Mouse (Mus musculus): ENCODE measurements around the gene Col11a2. TPM values are rescaled to one million over a fixed set of nuclear protein-coding genes. Genes with fewer than 3 reads are reported as not detected.
A peak's percentile ranks its signal among the peaks of the same experiment; 100 is the strongest.

The Col11a2 gene
- polyA plus RNA-seq, 1 experiment from 2014 or later, result 1.6 TPM

DNA sequence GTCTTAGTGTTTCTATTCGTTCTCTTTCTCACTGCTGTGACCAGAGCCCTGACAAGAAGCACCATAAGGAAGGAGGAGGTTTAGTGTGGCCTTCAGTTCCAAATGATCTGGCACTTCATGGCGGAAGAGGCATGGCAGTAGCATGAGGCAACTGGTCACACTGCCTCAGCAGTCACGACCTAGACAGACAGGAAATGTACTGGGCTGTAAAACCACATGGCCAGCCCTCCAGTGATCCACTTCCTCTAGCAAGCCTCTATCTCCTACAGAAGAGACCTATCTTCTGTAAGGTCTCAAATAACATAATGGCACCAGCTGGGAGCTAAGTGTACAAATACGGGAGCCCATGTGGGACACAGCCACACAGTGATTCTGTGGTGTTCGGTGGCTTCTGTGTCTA lies 32.9 kb downstream of the Col11a2 start:
- H3K27ac ChIP-seq, result no peak overlapping the region
- no peaks in the 10 kb centered on the region for H3K36me3 ChIP-seq (ENCODE audit: insufficient read depth, low read length)
- WGBS, result 60% methylated on average over 5 of the region's 5 CpGs
- no peak overlapping the region for H3K4me2 ChIP-seq (ENCODE audit: low read length)
- no peak overlapping the region for H3K4me3 ChIP-seq (replicated peaks; ENCODE audit: low read depth, low read length)
- ATAC-seq (replicated peaks; ENCODE audit: low FRiP score, low read depth) (no peak), DNase-seq (ENCODE audit: low spot score) (no peak)
- H3K9ac ChIP-seq (ENCODE audit: low read depth, low read length), result no peak overlapping the region
- H3K9me3 ChIP-seq (replicated peaks; ENCODE audit: low read length), result no peaks in the 10 kb centered on the region
- no peaks in the 10 kb centered on the region for H3K4me1 ChIP-seq (replicated peaks; ENCODE audit: insufficient read depth, low read length)
- no peak for TF ChIP-seq CTCF (IDR thresholded peaks at IDR 0.05; ENCODE audit: low read depth)
- no peaks in the 10 kb centered on the region; the same call in 1 of the 2 replicates for H3K27me3 ChIP-seq (ENCODE audit: insufficient read depth, low read length)

DNA sequence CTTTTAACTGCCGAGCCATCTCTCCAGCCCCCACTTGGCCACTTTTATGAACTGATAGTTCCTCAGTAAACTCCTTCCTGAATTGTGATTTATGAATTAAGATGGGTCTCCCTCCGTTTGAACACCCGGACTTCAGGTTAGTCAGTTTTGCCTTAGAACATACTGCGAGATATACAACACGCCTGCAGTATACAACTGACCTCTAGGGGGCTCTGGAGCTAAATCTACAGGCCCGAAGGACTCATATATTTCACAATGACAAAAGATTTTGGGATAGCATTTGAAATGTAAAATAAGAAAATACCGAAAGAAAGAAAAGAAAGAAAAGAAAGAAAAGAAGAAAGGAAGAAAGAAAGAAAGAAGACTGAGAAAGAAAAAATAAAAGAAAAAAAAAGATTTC lies 36.0 kb downstream of the Col11a2 start:
- ATAC-seq (replicated peaks; ENCODE audit: low FRiP score, low read depth) (no peak), DNase-seq (ENCODE audit: low spot score) (peak; percentile 60)
- Histone ChIP-seq H3K9me3 (replicated peaks; ENCODE audit: low read length) (no peaks in the 10 kb centered on the region), H3K4me2 (ENCODE audit: low read length) (no peak overlapping the region), H3K4me1 (replicated peaks; ENCODE audit: insufficient read depth, low read length) (no peaks in the 10 kb centered on the region), H3K27me3 (ENCODE audit: insufficient read depth, low read length) (no peaks in the 10 kb centered on the region; the same call in 1 of the 2 replicates), H3K27ac (no peak overlapping the region), H3K36me3 (ENCODE audit: insufficient read depth, low read length) (no peaks in the 10 kb centered on the region), H3K9ac (ENCODE audit: low read depth, low read length) (no peak overlapping the region), H3K4me3 (replicated peaks; ENCODE audit: low read depth, low read length) (no peak overlapping the region)
- TF ChIP-seq CTCF (IDR thresholded peaks at IDR 0.05; ENCODE audit: low read depth), result peak; percentile 70
- WGBS, result 46% methylated on average over 7 of the region's 7 CpGs

DNA sequence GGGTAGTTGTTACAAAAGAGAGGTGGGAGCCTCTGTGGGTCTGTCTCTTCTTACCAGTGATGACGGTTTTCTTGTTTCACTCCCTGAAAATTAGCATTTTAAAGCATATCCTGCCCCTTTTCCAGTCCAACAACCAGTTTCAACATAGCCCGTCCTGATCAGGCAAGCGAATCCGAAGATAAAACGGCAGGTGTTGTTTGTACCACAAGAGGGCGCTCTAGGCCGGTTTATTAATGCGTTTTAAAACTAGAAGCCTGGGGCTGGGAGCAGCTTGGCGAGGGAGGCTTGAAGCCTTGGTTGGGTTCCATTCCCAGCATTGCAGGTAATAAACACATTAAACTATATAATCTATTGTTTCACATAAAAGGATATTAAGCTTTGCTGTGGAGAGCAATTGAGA lies 38.3 kb downstream of the Col11a2 start:
- ATAC-seq (replicated peaks; ENCODE audit: low FRiP score, low read depth) (no peak), DNase-seq (ENCODE audit: low spot score) (peak; percentile 90)
- Histone ChIP-seq H3K4me3 (replicated peaks; ENCODE audit: low read depth, low read length) (no peak overlapping the region), H3K4me1 (replicated peaks; ENCODE audit: insufficient read depth, low read length) (no peaks in the 10 kb centered on the region), H3K27me3 (ENCODE audit: insufficient read depth, low read length) (no peaks in the 10 kb centered on the region; the same call in 1 of the 2 replicates), H3K36me3 (ENCODE audit: insufficient read depth, low read length) (no peaks in the 10 kb centered on the region), H3K27ac (no peak overlapping the region), H3K9ac (ENCODE audit: low read depth, low read length) (no peak overlapping the region), H3K9me3 (replicated peaks; ENCODE audit: low read length) (no peaks in the 10 kb centered on the region), H3K4me2 (ENCODE audit: low read length) (no peak overlapping the region)
- under 1% methylated on average over 9 of the region's 9 CpGs for WGBS
- TF ChIP-seq CTCF (IDR thresholded peaks at IDR 0.05; ENCODE audit: low read depth), result peak; percentile 86

DNA sequence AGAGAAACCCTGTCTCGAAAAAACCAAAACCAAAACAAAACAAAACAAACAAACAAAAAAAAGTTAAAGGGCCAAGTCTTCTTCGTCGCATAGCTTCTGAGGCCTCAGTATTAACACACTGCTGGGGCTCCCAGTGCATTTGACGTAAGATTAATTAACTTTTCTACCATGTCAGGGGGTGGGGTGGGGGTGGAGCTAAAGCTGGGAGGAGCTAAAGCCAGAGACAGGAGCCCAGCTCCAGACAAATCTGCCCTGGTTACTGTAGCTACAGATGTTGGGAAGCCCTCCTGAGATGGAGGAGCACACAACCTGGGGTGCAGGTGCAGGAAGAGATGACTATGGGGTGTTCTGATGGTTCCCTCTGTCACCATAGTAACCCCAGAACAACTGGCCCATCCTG lies 38.9 kb downstream of the Col11a2 start:
- H3K4me2 ChIP-seq (ENCODE audit: low read length), result no peak overlapping the region
- no peaks in the 10 kb centered on the region for H3K9me3 ChIP-seq (replicated peaks; ENCODE audit: low read length)
- no peak overlapping the region for H3K9ac ChIP-seq (ENCODE audit: low read depth, low read length)
- ATAC-seq (replicated peaks; ENCODE audit: low FRiP score, low read depth), result no peak
- no peak for DNase-seq (ENCODE audit: low spot score)
- WGBS, result 48% methylated on average over 4 of the region's 4 CpGs
- no peak overlapping the region for H3K27ac ChIP-seq
- no peaks in the 10 kb centered on the region for H3K4me1 ChIP-seq (replicated peaks; ENCODE audit: insufficient read depth, low read length)
- no peaks in the 10 kb centered on the region for H3K36me3 ChIP-seq (ENCODE audit: insufficient read depth, low read length)
- no peak for TF ChIP-seq CTCF (IDR thresholded peaks at IDR 0.05; ENCODE audit: low read depth)
- H3K27me3 ChIP-seq (ENCODE audit: insufficient read depth, low read length), result no peaks in the 10 kb centered on the region; the same call in 1 of the 2 replicates
- H3K4me3 ChIP-seq (replicated peaks; ENCODE audit: low read depth, low read length), result no peak overlapping the region

DNA sequence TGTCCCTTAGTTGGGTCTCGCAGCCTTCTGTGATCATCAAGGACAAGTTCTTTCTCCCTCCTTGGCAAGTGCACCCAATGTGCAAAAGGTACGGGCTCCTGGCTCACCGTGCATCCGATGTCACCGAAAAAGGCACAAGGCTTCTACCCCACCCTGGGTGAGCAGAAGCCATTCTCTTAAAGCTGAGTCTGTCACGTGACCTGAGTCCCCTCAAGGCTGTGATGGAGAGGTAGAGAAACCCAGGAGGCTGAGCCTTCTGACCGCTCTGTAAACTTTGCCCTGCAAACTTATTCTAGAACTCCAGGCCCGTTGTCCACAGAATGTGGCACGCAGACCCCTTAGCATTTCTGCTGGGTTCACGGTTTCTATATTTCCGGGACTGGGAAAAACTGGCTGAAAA lies 39.8 kb downstream of the Col11a2 start:
- TF ChIP-seq CTCF (IDR thresholded peaks at IDR 0.05; ENCODE audit: low read depth), result no peak
- no peak for ATAC-seq (replicated peaks; ENCODE audit: low FRiP score, low read depth)
- Histone ChIP-seq H3K9ac (ENCODE audit: low read depth, low read length) (no peak overlapping the region), H3K36me3 (ENCODE audit: insufficient read depth, low read length) (no peaks in the 10 kb centered on the region), H3K4me2 (ENCODE audit: low read length) (no peak overlapping the region), H3K27ac (no peak overlapping the region), H3K9me3 (replicated peaks; ENCODE audit: low read length) (no peaks in the 10 kb centered on the region), H3K4me3 (replicated peaks; ENCODE audit: low read depth, low read length) (no peak overlapping the region), H3K27me3 (ENCODE audit: insufficient read depth, low read length) (no peaks in the 10 kb centered on the region; the same call in 1 of the 2 replicates), H3K4me1 (replicated peaks; ENCODE audit: insufficient read depth, low read length) (no peaks in the 10 kb centered on the region)
- no peak for DNase-seq (ENCODE audit: low spot score)
- WGBS, result 86% methylated on average over 11 of the region's 11 CpGs

DNA sequence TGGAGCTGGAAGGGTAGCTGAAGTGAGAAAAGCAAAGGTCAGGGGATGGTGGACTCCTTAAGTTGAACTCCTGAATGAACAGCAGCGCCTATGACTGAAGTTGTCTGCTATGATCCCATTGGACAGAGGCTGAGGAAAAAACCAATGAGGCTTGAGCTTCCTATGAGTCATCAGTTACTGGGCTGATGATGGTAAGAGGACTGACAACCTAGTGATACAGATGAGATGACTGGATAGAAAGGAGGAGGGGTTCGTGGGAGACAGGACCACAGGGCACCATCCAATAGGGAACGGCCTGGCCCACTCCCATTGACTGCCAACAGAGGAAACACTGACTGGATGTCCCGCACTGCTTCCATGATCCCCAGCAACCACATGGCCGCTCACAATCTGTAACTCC lies 40.4 kb downstream of the Col11a2 start:
- WGBS, result 18% methylated on average over 5 of the region's 5 CpGs
- H3K4me1 ChIP-seq (replicated peaks; ENCODE audit: insufficient read depth, low read length), result no peaks in the 10 kb centered on the region
- ATAC-seq (replicated peaks; ENCODE audit: low FRiP score, low read depth), result peak; percentile 62
- H3K36me3 ChIP-seq (ENCODE audit: insufficient read depth, low read length), result no peaks in the 10 kb centered on the region
- no peaks in the 10 kb centered on the region; the same call in 1 of the 2 replicates for H3K27me3 ChIP-seq (ENCODE audit: insufficient read depth, low read length)
- DNase-seq (ENCODE audit: low spot score), result peak; percentile 94
- TF ChIP-seq CTCF (IDR thresholded peaks at IDR 0.05; ENCODE audit: low read depth), result no peak
- H3K4me2 ChIP-seq (ENCODE audit: low read length), result no peak overlapping the region
- H3K27ac ChIP-seq, result no peak overlapping the region
- H3K9me3 ChIP-seq (replicated peaks; ENCODE audit: low read length), result no peaks in the 10 kb centered on the region
- no peak overlapping the region for H3K4me3 ChIP-seq (replicated peaks; ENCODE audit: low read depth, low read length)
- H3K9ac ChIP-seq (ENCODE audit: low read depth, low read length), result no peak overlapping the region

DNA sequence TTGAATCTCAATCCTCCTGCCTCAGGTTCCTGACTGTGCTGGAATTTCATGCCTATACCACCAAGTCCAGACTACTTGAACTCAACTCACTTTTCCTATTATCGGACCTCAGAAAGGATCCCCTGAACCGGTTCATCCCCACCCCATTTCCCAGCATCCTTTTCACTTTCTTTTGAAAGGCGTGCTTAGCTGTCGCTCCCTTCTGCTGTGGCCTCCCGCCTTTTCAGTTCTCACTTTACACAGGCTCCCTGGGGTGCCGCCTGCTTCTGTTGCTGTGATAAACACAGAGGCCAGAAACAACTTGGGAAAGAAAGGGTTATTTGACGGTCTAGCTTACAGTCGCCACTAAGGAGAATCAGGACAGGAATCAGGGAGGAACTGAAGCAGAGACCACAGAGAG lies 43.9 kb downstream of the Col11a2 start:
- no peaks in the 10 kb centered on the region for H3K9me3 ChIP-seq (replicated peaks; ENCODE audit: low read length)
- no peak overlapping the region for H3K4me2 ChIP-seq (ENCODE audit: low read length)
- no peak for TF ChIP-seq CTCF (IDR thresholded peaks at IDR 0.05; ENCODE audit: low read depth)
- WGBS, result 12% methylated on average over 8 of the region's 8 CpGs
- no peaks in the 10 kb centered on the region for H3K4me1 ChIP-seq (replicated peaks; ENCODE audit: insufficient read depth, low read length)
- H3K27me3 ChIP-seq (ENCODE audit: insufficient read depth, low read length), result no peaks in the 10 kb centered on the region
- H3K36me3 ChIP-seq (ENCODE audit: insufficient read depth, low read length), result no peaks in the 10 kb centered on the region
- DNase-seq (ENCODE audit: low spot score) (no peak), ATAC-seq (replicated peaks; ENCODE audit: low FRiP score, low read depth) (no peak)
- no peak overlapping the region for H3K4me3 ChIP-seq (replicated peaks; ENCODE audit: low read depth, low read length)
- no peak overlapping the region for H3K27ac ChIP-seq
- no peak overlapping the region for H3K9ac ChIP-seq (ENCODE audit: low read depth, low read length)

All from kidney, postnatal 0 days (tissue).